Mouse (Mus musculus) 3T3-L1 (cell line): ENCODE results near the gene Phospho1.

Source experiments
- DNase-seq: peaks from one replicate; pipeline ENCODE4 v3.0.0-alpha.2; 2015; ENCODE audit warnings: low read depth, low spot score

Gene Phospho1

DNA sequence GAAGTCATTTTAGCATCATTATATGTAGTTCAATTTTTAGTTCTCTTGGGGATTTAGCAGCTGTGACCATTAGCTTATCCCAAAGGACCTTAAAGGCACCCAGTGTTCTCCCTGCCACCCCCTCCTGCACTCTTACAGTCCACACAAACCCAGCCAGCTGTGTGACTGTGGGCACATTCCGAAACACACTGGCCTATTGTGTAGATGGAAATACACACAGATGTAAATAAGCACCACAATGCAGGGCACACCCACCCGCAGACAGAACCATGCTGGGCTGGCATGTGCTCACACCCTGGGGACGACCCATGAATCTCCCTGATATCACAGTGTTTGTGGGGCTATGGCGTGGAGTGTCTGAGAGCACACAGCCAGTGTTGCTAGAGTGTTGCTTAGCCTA, 12.1 kb upstream of the Phospho1 start:
- no peak for DNase-seq

DNA sequence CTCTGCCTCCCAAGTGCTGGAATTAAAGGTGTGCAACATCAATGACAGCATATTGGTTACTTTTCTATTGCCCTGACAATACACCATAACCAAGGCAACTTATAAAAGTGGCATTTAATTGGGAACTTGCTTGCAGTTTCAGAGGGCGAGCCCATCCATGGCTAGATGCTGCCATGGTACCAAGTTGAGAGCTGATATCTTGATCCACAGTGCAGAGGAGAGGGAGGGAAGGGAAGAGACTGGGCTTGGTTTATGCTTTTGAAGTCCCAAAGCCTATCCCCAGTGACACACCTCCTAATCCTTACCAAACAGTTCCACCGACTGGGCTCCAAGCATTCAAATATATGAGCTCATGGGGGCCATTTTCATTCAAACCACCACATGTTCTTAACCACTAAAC, 10.2 kb upstream of the Phospho1 start:
- DNase-seq, result no peak

DNA sequence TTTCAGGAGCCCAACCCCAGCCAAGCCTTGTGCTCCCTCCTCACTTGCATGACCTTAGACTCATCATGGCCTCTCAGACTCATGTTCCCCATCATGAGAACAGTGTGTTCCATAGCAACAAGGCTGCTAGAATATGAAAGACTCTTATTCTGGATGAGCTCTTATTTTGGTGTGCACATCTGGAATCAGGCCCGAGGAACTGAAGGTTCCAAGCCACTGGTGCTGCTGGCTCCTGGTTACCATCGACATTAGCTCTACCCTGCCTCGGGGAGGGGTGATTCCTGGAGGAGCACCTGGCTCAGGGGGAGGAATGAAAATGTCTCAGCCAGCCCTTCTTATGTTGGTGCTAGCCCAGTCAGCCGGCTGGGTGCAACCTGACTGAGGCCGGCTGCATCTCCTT, 9.4 kb upstream of the Phospho1 start:
- no peak for DNase-seq

- no peak for DNase-seq
These were observed 8.9 kb upstream of the Phospho1 start for GRCm38 (mm10) chr11:95815412-95815811.

GRCm38 (mm10) chr11:95819138-95819537, 5.2 kb upstream of the Phospho1 start:
- DNase-seq, result no peak

DNA sequence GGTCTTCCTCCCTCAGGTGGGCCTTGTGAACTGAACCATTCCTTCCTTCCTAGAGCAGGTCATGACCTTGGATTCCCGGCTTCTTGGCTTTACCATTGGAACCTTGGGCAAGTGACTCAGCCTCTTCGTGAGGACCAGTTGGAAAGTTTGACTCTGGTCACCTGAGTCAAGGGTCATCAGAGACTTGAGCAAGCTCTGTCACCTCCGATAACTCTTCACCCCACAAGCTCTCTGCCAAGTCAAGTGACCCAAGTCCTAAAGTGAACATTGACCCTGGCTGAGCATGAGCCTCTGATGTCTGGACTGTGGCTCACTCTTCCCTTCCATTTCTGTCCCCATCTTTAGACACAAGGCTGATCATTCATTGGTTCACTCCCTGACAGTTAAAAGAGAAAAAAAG, 2.8 kb upstream of the Phospho1 start:
- no peak for DNase-seq

DNA sequence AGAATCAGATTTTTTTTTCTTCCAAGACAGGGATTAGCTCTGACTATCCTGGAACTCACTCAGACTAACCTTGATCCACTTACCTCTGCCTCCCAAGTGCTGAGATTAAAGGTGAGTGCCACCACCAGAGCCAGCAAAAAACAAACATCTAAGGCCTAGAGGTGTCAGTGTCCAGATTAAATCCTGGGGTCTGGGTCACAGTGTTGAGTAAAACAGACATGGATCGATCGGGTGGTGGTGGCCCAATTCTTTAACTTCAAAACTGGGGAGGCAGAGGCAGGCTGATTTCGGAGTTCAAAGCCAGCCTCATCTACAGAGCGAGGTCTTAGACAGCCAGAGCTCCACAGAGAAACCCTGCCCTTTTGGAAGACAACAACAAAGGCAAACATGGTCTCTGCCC, 1.9 kb upstream of the Phospho1 start:
- DNase-seq, result no peak

GRCm38 (mm10) chr11:95824877-95825243, 561 bp downstream of the Phospho1 start:
- no peak for DNase-seq

DNA sequence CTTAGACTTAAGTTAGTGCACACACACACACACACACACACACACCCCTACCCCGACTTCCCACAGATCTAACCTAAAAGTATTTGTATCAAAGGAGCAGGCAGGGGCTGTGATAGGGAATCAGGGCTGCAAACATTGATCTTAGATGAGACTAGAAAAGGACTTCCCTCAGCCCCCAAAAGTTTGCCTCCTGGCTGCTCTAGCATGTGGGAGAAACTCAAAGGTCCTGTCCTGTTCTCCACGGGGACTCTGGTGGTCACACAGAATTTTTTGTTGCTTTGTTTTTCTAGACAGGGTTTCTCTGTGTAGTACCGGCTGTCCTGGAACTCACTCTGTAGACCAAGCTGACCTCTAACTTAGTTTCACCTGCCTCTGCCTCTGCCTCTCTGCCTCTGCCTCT, 1.3 kb downstream of the Phospho1 start:
- DNase-seq, result no peak

GRCm38 (mm10) chr11:95826317-95827167, 2.2 kb downstream of the Phospho1 start:
- DNase-seq, result no peak

- no peak for DNase-seq
These were observed 2.8 kb downstream of the Phospho1 start for GRCm38 (mm10) chr11:95827168-95827447.

DNA sequence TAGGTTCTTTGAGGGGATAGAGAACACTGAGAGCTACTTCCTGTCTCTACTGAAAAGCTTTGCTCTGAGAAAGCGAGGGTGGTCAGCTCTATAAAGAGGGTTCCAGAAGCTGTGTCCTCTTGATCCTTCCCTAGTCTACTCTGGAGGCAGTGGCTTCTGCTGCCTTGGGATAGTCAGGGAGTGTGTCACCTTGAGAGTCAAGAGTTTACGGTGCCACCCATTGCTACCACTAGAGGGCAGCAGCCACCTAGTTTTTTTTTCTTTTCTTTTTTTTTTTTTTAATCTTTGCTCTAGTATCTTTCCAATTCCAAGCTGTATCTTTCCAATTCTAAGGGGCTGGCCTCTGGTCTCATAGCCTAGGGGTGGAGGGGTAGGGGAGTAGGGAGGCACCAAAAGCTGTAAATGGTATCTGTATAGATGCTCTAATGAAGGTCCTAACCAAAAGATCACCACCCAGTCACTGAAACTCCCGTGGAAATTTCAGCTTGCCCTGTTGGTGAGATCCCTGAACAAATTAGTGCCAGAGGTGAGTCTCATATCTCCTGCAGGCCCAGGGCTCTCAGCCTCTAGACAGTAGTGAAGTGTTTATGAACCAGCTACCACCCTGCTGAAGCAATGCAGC, 3.3 kb downstream of the Phospho1 start:
- DNase-seq, result peak; percentile 86

DNA sequence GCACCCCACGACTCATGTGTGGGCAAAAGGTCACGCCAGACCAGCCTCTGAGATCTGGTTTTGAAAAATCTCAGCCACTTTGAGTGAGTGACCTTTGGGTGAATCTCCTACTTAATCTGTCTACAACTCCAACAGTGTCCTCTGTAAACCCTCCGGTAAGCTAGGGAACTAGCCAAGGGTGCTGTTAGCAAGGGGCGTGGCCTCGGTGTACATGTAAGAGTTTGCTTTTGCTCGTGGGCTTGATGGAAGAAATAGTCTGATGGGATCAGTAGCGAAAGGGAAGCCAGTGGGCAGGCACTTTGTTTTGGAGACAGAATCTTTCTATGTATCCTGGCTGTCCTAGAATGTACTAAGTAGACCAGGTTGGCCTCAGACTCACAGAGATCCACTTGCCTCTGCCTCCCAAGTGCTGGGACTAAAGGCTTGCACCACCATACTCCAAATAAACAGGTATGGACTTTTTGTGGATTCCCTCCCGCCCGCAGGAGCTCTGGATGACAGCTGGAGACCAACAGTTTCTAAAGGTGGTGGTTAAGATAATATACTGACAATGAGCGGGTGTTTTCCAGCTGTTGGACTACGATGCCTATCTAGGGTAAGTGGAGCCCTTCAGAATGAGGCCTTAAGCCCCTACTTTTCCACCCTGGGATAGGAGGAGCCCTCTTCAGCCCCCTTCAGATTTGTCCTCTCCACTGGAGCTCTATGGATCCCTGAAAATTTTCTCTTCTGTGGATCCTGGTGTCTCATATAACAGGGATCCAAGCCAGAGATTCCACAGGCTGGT, 4.1 kb downstream of the Phospho1 start:
- DNase-seq, result peak; percentile 9

DNA sequence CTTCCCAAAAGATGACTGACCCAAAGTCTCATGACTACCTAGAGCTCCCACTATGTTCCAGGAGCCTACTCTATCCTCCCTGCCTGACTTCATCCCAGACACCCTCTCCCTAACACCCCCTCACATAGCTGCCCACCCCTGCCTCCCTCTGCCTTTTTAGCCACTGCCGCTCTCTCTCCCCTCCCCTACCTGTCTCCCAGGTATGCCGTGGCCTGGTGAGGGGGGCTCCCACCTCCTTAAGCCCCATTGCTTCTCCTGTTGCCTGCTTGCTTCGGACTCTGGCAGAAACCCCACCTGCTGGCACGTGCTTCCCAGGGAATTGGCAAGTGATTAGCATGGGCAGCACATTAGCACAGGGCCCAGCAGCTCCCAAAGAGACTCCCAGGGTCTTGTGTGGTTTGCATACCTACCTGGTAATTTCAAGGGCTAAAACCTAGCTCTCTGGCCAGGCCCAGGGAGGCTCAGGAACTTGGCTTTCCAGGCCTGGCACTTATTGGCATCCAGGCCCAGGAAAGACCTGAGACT, 5.3 kb downstream of the Phospho1 start:
- DNase-seq, result no peak

DNA sequence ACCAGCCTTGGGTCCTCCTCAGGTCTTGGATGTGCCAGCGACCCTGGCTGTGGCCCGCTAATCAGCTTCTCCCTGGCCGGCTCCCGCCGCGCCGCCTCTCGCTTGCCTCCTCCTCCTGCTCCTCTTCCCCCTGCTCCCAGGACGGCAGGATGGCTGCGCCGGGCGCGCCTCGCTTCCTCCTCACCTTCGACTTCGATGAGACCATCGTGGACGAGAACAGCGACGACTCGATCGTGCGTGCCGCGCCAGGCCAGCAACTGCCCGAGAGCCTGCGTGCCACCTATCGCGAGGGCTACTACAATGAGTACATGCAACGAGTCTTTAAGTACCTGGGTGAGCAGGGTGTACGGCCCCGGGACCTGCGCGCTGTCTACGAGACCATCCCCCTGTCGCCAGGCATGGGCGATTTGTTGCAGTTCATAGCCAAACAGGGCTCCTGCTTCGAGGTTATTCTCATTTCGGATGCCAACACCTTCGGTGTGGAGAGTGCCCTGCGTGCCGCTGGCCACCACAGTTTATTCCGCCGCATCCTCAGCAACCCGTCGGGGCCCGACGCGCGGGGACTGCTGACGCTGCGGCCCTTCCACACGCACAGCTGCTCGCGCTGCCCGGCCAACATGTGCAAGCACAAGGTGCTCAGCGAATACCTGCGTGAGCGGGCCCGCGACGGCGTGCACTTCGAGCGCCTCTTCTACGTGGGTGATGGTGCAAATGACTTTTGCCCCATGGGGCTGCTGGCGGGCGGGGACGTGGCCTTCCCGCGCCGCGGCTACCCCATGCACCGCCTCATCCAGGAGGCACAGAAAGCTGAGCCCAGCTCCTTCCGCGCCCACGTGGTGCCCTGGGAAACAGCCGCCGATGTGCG, 6.3 kb downstream of the Phospho1 start:
- no peak for DNase-seq

DNA sequence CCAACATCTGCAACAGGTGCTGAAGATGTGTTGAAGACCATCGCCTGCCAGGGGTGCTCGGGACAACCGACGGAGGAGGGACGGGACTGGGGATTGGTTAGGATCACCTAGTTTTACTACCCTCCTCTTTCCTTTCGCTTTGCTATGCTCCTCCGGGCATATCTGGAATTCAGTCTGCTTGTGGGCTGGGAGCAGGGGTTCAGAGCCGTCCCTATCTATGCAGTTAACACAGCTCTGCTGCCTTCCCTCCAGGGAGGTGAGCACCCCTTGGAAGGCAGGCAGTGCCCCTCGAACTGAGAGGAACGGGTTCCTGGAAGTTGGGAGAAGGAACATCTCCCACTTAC, 6.9 kb downstream of the Phospho1 start:
- no peak for DNase-seq

DNA sequence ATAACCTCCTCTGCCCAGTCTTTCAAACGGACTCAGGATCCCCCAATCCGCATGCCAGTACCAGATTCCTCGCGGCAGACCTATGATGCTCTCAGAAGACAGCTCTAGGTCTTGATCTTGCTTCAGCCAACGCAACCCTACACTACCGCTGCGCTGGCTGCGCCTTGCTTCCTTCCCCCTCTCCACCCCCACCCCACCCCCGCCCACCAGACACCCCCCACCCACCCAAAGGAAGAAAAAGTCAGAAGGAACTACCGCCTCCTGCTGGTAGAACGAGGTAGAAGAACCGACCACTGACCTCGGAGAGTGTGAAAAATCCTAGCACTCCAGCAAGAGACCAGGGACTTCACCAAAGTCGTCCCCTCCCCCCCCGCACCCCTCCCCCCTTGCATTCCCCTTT, 7.3 kb downstream of the Phospho1 start:
- no peak for DNase-seq

DNA sequence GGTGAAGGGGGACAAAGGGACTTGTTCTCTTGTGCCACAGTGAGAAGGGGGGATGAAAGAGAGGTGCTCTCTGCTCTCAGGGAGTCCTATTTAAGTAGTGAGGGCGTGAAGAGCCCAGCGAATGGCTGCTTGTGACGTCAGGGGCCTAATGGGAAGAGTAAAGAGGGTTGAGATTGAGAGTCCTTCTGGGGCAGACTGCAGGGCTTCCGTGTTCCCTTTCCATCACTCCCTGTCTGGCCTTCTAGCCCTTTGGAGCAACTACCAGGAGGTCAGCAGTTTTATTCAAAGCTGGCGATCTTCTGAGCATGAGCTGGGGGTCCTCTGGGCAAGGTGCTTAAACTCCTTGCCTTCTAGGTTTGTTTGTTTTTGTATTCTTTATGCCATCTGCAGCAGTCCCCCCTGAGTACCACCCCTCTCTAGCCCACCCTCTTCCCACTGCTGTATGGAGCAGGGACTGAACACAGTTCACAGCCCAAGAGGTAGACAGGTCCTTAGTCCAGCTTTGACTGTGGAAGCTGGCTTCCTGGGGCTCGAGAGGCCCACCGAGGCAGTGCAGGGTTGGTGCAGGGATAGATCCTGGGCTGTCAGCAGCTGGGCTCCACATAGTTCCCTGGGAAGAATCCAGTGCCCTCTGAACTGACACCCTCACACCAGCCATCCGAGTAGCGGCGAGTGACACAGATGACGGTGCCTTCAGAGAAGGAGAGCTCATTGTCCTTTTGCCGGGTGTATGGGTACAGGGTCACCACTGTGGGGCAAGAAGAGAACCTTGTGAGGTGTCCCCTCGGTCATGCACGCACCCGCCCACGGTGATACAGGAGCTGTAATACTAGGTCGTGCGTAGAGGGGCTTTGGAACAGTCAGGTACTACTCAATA, 8.1 kb downstream of the Phospho1 start:
- no peak for DNase-seq

DNA sequence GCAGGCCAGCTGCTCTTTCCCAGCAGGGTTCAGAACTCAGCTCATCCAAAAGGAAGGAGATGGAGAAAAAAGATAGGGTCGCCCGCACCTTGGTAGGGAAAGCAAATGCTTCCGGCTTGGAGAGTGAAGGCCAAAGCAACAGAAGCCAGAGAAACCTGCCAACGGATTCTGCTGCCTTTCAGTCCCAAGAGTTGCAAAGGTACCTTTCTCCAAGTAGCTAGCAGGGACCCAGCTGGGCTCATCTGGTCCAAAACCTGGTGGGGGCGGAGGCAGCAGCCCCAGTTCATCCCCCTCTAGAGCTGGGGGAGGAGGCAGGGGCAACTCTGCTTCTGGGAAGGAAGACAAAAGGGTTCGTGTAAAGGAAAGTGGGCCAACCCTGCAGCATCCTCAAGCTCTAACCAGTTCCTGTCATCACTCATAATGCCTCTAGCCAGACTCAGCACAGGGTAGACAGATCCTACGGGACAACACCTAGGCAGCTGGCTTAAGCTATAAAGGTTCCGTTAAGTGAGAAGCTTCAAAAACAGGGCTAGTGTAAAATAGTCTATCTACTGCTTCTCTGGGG, 8.8 kb downstream of the Phospho1 start:
- no peak for DNase-seq

- DNase-seq, result no peak
These were observed 9.4 kb downstream of the Phospho1 start for GRCm38 (mm10) chr11:95833631-95834142.
